Mouse (Mus musculus) spleen, postnatal 4 days (tissue): ENCODE results near the gene Znfx1.

ENCODE experiments used
- DNase-seq, 2 experiments: peaks; one replicate each; pipeline ENCODE4 v3.0.0; 2022; ENCODE audit warnings: low spot score in 2 of 2

Znfx1 gene

DNA sequence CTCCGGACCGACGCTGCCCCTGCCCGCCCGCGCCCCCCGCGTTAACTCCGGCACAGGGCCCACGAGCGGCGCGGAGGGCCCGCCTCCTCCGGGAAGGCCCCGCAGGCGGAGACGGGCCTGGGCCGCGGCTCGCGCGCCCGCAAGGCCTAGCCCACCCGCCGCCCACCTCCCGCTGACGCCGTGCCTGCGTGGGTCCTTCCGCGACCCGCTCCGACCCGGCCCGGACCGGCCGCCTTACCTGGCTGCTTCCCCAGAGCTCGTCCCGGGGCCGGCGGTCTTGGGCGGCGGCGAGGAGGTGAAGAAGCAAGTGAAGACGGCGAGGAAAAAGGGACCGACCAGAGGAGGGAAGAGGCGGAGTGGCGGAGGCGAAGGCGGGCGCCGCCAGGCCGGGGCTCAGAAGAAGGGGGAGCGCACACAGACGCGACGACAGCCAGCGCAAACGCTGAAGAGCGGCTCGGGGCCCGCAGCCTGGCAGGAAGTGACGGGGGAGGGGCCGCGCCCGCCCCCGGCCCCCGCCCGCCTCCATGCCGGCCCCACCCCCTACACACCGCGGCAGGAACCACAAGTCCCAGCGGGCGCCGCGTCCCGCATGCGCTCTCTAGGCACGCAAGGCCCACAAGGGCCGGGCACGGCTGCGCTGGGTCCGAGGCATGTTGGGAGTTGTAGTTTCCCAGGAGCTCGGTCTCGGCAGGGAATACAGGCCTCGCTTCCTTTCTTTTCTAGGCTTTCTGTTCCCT is 66.9 kb downstream of the Znfx1 start, which contains the start of gene Stau1:
Gene Stau1, minus strand, starts transcription at position 504 of the 737 bp plus-strand sequence.
- DNase-seq: peak; percentile 93 to 96

DNA sequence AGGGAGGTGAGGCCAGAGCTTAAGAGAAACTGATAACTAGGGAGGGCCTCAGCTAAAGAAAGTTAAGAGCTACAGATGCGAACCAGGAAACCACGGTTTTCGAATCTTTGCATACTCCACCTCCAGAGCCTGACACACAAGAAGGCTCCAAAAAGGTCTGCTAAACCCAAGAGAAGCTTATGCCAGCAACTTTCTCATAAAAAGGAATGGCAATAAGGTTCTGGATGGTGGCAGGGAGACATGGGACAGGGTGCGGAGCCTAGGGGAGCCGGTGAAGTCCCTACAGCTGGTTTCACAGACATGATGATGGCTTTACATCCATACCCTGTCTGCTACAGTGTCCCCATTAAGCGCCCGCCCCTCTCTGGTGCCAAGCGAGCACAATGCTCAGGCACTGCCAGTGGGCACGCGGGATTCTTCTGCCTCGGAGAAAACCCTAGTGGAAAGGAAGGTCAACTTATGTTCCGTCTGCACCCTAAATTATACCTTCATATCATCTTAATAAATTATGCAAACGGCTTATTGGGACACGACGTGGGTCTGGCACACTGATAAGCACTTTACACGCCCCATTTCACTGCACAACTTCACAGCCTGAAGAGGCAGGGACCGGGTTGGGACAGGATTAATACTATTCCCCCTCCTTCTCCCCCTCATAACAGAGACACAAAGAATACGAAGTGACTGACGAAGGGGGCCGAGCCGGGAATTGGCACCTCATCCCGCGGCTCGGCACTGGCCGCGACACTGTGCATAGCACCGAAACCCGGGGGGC is 67.6 kb downstream of the Znfx1 start:
- peak; percentile 53 to 78 for DNase-seq

DNA sequence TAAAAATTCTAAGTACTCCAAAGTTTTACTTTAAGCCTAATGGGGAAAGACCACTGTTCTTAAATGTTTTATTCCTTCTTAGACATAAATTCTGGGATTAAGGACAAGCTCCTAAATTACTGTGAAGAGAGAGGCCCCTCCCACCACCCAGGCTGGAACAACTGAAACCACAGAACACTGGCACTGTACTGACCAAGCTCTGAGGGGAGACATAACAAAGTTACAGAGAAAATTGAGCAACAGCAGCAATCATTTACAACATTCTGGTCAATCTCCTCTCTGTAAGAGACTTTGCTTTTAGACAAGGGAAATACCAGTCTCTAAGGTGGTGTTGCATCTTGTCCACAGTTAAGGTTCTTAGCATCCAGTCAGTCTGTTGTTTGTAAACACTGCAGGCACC is 70.9 kb downstream of the Znfx1 start:
- no peak for DNase-seq

DNA sequence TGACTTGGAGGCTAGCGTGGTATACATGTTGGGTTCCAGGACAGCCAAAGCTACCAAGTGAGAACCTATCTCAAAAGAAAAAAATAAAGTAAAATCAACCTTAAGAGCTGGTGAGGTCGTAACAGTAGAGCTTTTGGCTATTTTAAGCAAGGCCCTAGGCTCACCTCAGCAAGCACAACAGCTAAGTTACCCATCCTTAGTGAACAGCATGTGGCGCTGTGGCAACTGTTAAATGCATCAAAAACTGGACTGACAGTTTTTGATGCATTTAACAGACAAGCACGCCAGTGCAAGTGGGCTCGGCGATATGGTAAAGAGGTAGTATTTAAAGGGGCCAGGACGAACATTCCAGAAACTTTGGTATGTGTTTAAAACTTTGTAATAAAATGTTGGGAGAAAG is 72.0 kb downstream of the Znfx1 start:
- DNase-seq: peak in 1 of 2 experiments; percentile 53
